Mouse (Mus musculus) macrophage (primary cell): ENCODE measurements around the gene Il4i1. TPM values are rescaled to one million over a fixed set of nuclear protein-coding genes. Genes with fewer than 3 reads are reported as not detected.
A peak's percentile ranks its signal among the peaks of the same experiment; 100 is the strongest.

ENCODE experiments used
- H3K27ac ChIP-seq: fragments of 350-480 bp; formaldehyde crosslinking; 2 replicates; pipeline ENCODE4 v1.9.0; 2021
- H3K36me3 ChIP-seq: fragments of 350-480 bp; formaldehyde crosslinking; 2 replicates; pipeline ENCODE4 v1.9.0; 2021; ENCODE audit errors: inconsistent target
- H3K4me3 ChIP-seq: fragments of 350-480 bp; formaldehyde crosslinking; 2 replicates; pipeline ENCODE4 v1.9.0; 2021; ENCODE audit errors: inconsistent target
- H3K79me2 ChIP-seq: fragments of 350-480 bp; formaldehyde crosslinking; 2 replicates; pipeline ENCODE4 v1.9.0; 2021; ENCODE audit errors: inconsistent target
- WGBS: methylation state at CpG from one replicate; pipeline ENCODE4 v1.1.7; 2026; ENCODE audit warnings: inconsistent platforms; ENCODE audit not compliant: missing documents; 5-methylcytosine and 5-hydroxymethylcytosine counted together
- polyA plus RNA-seq: library from polyadenylated mRNA; stranded (reverse); fragments of 250-400 nt; gene quantifications from 3 replicates; pipeline ENCODE4 v1.2.4, GENCODE M21; 2018; ENCODE audit warnings: inconsistent platforms

The Il4i1 gene
- polyA plus RNA-seq, 1 experiment from 2014 or later: 2.7 TPM

DNA sequence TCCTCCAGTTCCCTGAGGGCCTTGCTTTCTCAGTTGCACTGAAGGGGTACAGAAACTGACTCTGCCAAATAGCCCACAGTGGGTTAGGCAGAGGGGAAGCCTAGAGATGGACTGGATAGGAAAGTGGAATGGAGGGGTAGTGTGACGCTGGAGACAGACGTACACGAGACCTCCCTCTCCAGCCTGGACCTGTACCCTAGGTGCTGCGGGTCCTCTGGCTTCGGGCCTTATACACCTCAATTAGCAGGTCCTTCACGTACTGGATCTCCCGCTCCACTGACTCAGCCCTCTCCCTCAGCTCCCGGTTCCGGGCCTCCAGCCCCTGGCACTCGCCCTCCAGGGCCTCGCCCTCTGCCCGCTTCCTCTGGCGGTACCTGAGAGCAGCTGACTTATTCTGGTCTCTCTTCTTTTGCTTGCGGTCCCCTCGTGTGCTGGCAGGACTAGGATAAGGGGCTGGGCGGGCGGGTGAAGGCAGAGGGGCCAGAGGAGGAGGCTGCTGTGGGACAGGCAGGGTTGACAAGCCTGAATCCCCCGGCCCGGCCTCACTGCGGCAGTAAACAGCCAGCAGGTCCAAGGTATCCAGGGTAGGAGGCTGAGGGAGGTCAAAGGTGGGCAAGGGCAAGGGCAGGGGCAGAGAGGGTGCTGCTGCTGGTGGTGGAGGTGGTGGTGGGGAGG is 3.4 kb upstream of the Il4i1 start:
- H3K36me3 ChIP-seq: no peaks in the 10 kb centered on the region
- WGBS: 98% methylated on average over 15 of the region's 20 CpGs
- no peak overlapping the region for H3K4me3 ChIP-seq
- peaks cover 13% of the 10 kb centered on the region for H3K79me2 ChIP-seq
- H3K27ac ChIP-seq: no peak overlapping the region

GRCm38 (mm10) chr7:44813985-44814384 is 2.2 kb upstream of the Il4i1 start:
- H3K36me3 ChIP-seq: no peaks in the 10 kb centered on the region

DNA sequence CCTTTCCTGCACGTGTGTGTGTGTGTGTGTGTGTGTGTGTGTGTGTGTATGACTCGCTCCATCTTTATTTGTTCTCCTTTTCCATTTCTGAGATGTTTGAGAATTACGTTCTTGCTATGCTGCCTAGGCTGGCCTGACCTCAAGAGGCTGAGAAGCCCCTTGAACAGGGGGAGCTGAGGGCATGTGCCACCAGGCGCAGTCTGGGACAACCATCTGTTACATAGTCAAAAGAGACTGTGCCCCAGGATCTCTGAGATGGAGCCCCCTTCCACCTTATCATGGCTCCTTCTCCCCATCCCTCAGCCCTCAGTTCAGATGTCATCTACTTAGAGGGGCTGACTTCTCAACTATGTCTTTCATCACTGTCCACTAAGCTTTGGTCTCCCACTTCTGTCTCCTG is 1.8 kb upstream of the Il4i1 start:
- Histone ChIP-seq H3K4me3 (no peak overlapping the region), H3K27ac (no peak overlapping the region)

More at GRCm38 (mm10) chr7:44813985-44814384, 2.2 kb upstream of the Il4i1 start:
- H3K4me3 ChIP-seq: no peak overlapping the region
- H3K79me2 ChIP-seq: peaks cover 25% of the 10 kb centered on the region
- no peak overlapping the region for H3K27ac ChIP-seq
- 96% methylated on average over 3 of the region's 3 CpGs for WGBS

GRCm38 (mm10) chr7:44814952-44815553 is 1.1 kb upstream of the Il4i1 start:
- Histone ChIP-seq H3K79me2 (peaks cover 35% of the 10 kb centered on the region), H3K36me3 (no peaks in the 10 kb centered on the region), H3K4me3 (peak overlapping the region; percentile 90), H3K27ac (peak overlapping the region; percentile 93)
- WGBS: 63% methylated on average over 11 of the region's 14 CpGs

More for the DNA sequence above, 1.8 kb upstream of the Il4i1 start:
- no peaks in the 10 kb centered on the region for H3K36me3 ChIP-seq
- H3K79me2 ChIP-seq: peaks cover 29% of the 10 kb centered on the region
- WGBS: 90% methylated on average over 2 of the region's 4 CpGs

- WGBS: under 1% methylated on average over 57 of the region's 57 CpGs
- H3K79me2 ChIP-seq: peaks cover 50% of the 10 kb centered on the region
- no peaks in the 10 kb centered on the region for H3K36me3 ChIP-seq
- H3K27ac ChIP-seq: peak within 1 kb of the TSS; percentile 93
- H3K4me3 ChIP-seq: peak within 1 kb of the TSS; percentile 90
These were observed 359 bp downstream of the Il4i1 start, which contains the start of gene Atf5 for GRCm38 (mm10) chr7:44816470-44817021. Gene Atf5, minus strand, starts transcription at chr7:44816658.

GRCm38 (mm10) chr7:44817441-44817840 is 1.3 kb downstream of the Il4i1 start:
- 20% methylated on average over 3 of the region's 3 CpGs for WGBS

GRCm38 (mm10) chr7:44818164-44818563 is 2.0 kb downstream of the Il4i1 start:
- WGBS: 67% methylated on average over 2 of the region's 2 CpGs

More at GRCm38 (mm10) chr7:44817441-44817840, 1.3 kb downstream of the Il4i1 start:
- Histone ChIP-seq H3K79me2 (peaks cover 59% of the 10 kb centered on the region), H3K36me3 (no peaks in the 10 kb centered on the region), H3K4me3 (peak overlapping the region; percentile 90), H3K27ac (peak overlapping the region; percentile 93)

GRCm38 (mm10) chr7:44818751-44819235 is 2.6 kb downstream of the Il4i1 start:
- peak overlapping the region; percentile 90 for H3K4me3 ChIP-seq
- H3K27ac ChIP-seq: peak overlapping the region; percentile 93
- 41% methylated on average over 6 of the region's 6 CpGs for WGBS
- H3K36me3 ChIP-seq: no peaks in the 10 kb centered on the region
- peaks cover 73% of the 10 kb centered on the region for H3K79me2 ChIP-seq

More at GRCm38 (mm10) chr7:44818164-44818563, 2.0 kb downstream of the Il4i1 start:
- Histone ChIP-seq H3K79me2 (peaks cover 67% of the 10 kb centered on the region), H3K4me3 (peak overlapping the region; percentile 90), H3K36me3 (no peaks in the 10 kb centered on the region), H3K27ac (peak overlapping the region; percentile 93)

- Histone ChIP-seq H3K79me2 (peaks cover 79% of the 10 kb centered on the region), H3K36me3 (no peaks in the 10 kb centered on the region), H3K27ac (peak overlapping the region; percentile 93), H3K4me3 (peak overlapping the region; percentile 90)
- WGBS: 93% methylated on average over 2 of the region's 2 CpGs
These were observed 3.2 kb downstream of the Il4i1 start for GRCm38 (mm10) chr7:44819391-44819790.

DNA sequence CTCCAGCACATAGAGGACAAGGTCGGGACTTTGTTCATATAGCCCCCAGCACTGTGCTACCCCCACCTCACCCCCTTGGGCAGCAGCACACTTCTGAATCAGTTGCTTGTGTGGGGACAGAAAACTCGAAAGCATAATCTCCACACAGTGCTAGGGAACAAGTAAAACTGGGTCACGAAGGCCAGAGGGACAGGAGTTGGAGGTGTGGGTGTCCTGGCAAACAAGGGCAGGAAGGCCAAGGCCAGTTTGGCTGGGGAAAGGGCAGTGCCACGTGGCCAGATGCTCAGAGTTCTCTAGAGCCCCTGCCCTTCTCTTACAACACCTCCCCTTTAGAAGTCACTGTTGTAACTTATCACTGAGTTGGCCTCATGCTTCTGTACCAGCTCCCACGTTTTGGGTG is 3.7 kb downstream of the Il4i1 start:
- H3K36me3 ChIP-seq: no peaks in the 10 kb centered on the region
- 39% methylated on average over 5 of the region's 5 CpGs for WGBS
- peak overlapping the region; percentile 93 for H3K27ac ChIP-seq
- H3K4me3 ChIP-seq: peak overlapping the region; percentile 90; the same call in 1 of the 2 replicates
- H3K79me2 ChIP-seq: peaks cover 84% of the 10 kb centered on the region

GRCm38 (mm10) chr7:44820525-44820924 is 4.3 kb downstream of the Il4i1 start:
- no peak overlapping the region for H3K4me3 ChIP-seq
- WGBS: 87% methylated on average over 3 of the region's 3 CpGs
- H3K27ac ChIP-seq: no peak overlapping the region
- no peaks in the 10 kb centered on the region for H3K36me3 ChIP-seq
- H3K79me2 ChIP-seq: peaks cover 90% of the 10 kb centered on the region

GRCm38 (mm10) chr7:44821666-44822448 is 5.7 kb downstream of the Il4i1 start:
- Histone ChIP-seq H3K4me3 (no peak overlapping the region), H3K36me3 (no peaks in the 10 kb centered on the region), H3K79me2 (peaks cover 100% of the 10 kb centered on the region), H3K27ac (0 out of 2 replicates have a peak overlapping the region, but pooled peaks have one; percentile 10)
- 81% methylated on average over 5 of the region's 7 CpGs for WGBS

GRCm38 (mm10) chr7:44823409-44823808 is 7.2 kb downstream of the Il4i1 start:
- peaks cover 2% of the 10 kb centered on the region; the same call in 1 of the 2 replicates for H3K36me3 ChIP-seq
- 64% methylated on average over 7 of the region's 7 CpGs for WGBS
- H3K4me3 ChIP-seq: no peak overlapping the region
- H3K79me2 ChIP-seq: peaks cover 100% of the 10 kb centered on the region
- no peak overlapping the region for H3K27ac ChIP-seq

GRCm38 (mm10) chr7:44824872-44825271 is 8.7 kb downstream of the Il4i1 start:
- H3K36me3 ChIP-seq: peaks cover 17% of the 10 kb centered on the region
- no peak overlapping the region for H3K4me3 ChIP-seq
- H3K79me2 ChIP-seq: peaks cover 100% of the 10 kb centered on the region
- no peak overlapping the region for H3K27ac ChIP-seq
- WGBS: 3% methylated on average over 3 of the region's 3 CpGs
